Comparison of ENCODE assay signal across 9 mouse cellular contexts in the genomic region with DNA sequence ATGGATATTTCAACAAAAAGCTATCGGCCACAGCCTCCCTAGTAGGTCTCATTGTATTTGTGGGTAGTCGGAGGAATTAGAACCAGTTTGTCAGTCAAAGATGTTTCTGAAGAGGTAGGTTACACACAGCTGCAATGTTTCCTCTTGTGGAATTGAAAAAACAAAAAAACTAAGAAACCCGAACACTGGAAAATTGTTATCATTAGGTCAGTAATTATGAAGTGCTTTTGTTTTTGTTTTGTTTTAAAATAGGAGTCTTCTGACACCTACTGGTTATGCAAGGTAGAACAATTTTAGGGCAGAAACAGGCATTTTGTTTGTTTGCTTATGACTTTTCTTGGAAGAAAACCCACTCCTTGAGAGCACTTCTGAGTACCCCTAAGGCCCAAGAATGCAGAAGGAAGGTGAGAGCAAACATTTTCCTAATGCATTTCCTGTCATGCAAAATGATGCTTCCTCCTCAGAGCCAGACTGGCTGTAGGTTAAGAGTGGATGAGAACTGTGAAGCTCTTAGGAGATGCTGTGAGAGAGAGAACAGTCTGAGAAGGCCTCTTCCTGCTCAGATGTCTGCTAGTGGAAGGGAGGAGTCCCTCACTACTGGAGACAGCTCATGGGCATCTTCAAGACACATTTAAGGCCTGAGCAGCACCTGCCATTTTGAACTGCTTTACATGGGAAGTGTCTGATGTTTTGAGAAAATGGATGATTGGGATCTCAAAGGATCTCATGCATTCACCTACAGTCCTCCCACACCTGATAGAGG. TPM values are rescaled to one million over a fixed set of nuclear protein-coding genes. Genes with fewer than 3 reads are reported as not detected.
DNase-seq lines count a peak whose midpoint lies in the region; ATAC-seq and TF ChIP-seq lines count a peak whose summit lies in the region.
"Had no signal": no experiment of that assay in that cellular context is flagged by ENCODE, and none has a peak within 500 bp of the region (broad histone marks: within the 10 kb centered on the region; RNA-seq: fewer than 3 reads in every experiment).

No protein-coding gene starts in this region.

- intact Hi-C loops in left cerebral cortex, postnatal 4 days (cut with DNase I), result loop anchor here (10.0 kb wide), 1 partner anchor 1834 kb away; a partner anchor contains a TSS

- DNase-seq in heart, postnatal 4 days, result no peak
- DNase-seq in lung, postnatal 0 days (ENCODE audit: low spot score), result peak; percentile 77
- no peak for DNase-seq in lung, postnatal 4 days
- no peak for DNase-seq in left cerebral cortex, postnatal 4 days
- no peak for DNase-seq in spleen, postnatal 14 days (ENCODE audit: low spot score in 2 of 2)

- no peak overlapping the region for H3K9ac ChIP-seq in heart, embryonic 15.5 days
- H3K9ac ChIP-seq in lung, postnatal 0 days (replicated peaks; ENCODE audit: low read depth), result no peak overlapping the region
- H3K9ac ChIP-seq in forebrain, embryonic 13.5 days, result no peak overlapping the region
- H3K9ac ChIP-seq in stomach, embryonic 16.5 days (ENCODE audit: low read length), result no peak overlapping the region

- H3K27me3 ChIP-seq in heart, embryonic 15.5 days, result no peaks in the 10 kb centered on the region
- H3K27me3 ChIP-seq in lung, postnatal 0 days (replicated peaks; ENCODE audit: insufficient read depth, low read length), result no peaks in the 10 kb centered on the region
- no peaks in the 10 kb centered on the region for H3K27me3 ChIP-seq in forebrain, embryonic 13.5 days
- no peaks in the 10 kb centered on the region for H3K27me3 ChIP-seq in stomach, embryonic 16.5 days (ENCODE audit: control insufficient read depth, insufficient read depth, low read length)

- H3K27ac ChIP-seq in heart, embryonic 15.5 days, result peak overlapping the region; percentile 72
- no peak overlapping the region for H3K27ac ChIP-seq in lung, postnatal 0 days (ENCODE audit: low read length)
- H3K27ac ChIP-seq in forebrain, embryonic 13.5 days, result no peak overlapping the region
- no peak overlapping the region for H3K27ac ChIP-seq in stomach, embryonic 16.5 days (ENCODE audit: low read length)

- peaks cover 13% of the 10 kb centered on the region for H3K4me1 ChIP-seq in heart, embryonic 15.5 days (replicated peaks)
- no peaks in the 10 kb centered on the region for H3K4me1 ChIP-seq in lung, postnatal 0 days (ENCODE audit: insufficient read depth, low read depth, low read length)
- H3K4me1 ChIP-seq in forebrain, embryonic 13.5 days, result no peaks in the 10 kb centered on the region
- H3K4me1 ChIP-seq in stomach, embryonic 16.5 days (ENCODE audit: control insufficient read depth, insufficient read depth, low read length), result 0 out of 2 replicates have a peak, but pooled peaks cover 7% of the 10 kb centered on the region

- 43% methylated on average over 3 of the region's 3 CpGs for WGBS in heart, embryonic 15.5 days
- 21% methylated on average over 3 of the region's 3 CpGs for WGBS in lung, postnatal 0 days
- 53% methylated on average over 3 of the region's 3 CpGs for whole genome bisulfite sequencing in forebrain, embryonic 13.5 days
- 38% methylated on average over 3 of the region's 3 CpGs for WGBS in stomach, embryonic 16.5 days

- H3K4me3 ChIP-seq in heart, embryonic 15.5 days, result no peak overlapping the region
- no peak overlapping the region for H3K4me3 ChIP-seq in lung, postnatal 0 days (ENCODE audit: low read depth, low read length)
- H3K4me3 ChIP-seq in forebrain, embryonic 13.5 days, result no peak overlapping the region
- H3K4me3 ChIP-seq in stomach, embryonic 16.5 days (replicated peaks; ENCODE audit: low read length), result no peak overlapping the region
- H3K4me3 ChIP-seq: erythroblast, embryonic 14.5 days had no signal

- H3K36me3 ChIP-seq in heart, embryonic 15.5 days, result no peaks in the 10 kb centered on the region
- no peaks in the 10 kb centered on the region for H3K36me3 ChIP-seq in lung, postnatal 0 days (ENCODE audit: insufficient read depth, low read length)
- H3K36me3 ChIP-seq in forebrain, embryonic 13.5 days (ENCODE audit: poor library complexity, severe bottlenecking), result no peaks in the 10 kb centered on the region
- H3K36me3 ChIP-seq in stomach, embryonic 16.5 days (ENCODE audit: control insufficient read depth, insufficient read depth, low read length), result no peaks in the 10 kb centered on the region

- no peak for ATAC-seq in heart, embryonic 15.5 days (replicated peaks; ENCODE audit: insufficient number of reproducible peaks, insufficient read depth, low FRiP score, low read depth)
- ATAC-seq in lung, postnatal 0 days, result 0 out of 2 replicates have a peak, but pooled peaks have one; percentile 5
- peak; percentile 67 for ATAC-seq in forebrain, embryonic 13.5 days
- ATAC-seq in stomach, embryonic 16.5 days (ENCODE audit: insufficient read depth, low FRiP score), result no peak

- TF ChIP-seq EP300 in lung, postnatal 0 days (IDR thresholded peaks at IDR 0.05), result peak; percentile 45; the same call in 1 of the 2 replicates

- peak; percentile 69 for TF ChIP-seq CTCF in lung, postnatal 0 days (IDR thresholded peaks at IDR 0.05)

- no peaks in the 10 kb centered on the region for H3K9me3 ChIP-seq in heart, embryonic 15.5 days (replicated peaks)
- H3K9me3 ChIP-seq in lung, postnatal 0 days (ENCODE audit: low read length), result no peaks in the 10 kb centered on the region
- H3K9me3 ChIP-seq in forebrain, embryonic 13.5 days (replicated peaks), result no peaks in the 10 kb centered on the region
- H3K9me3 ChIP-seq in stomach, embryonic 16.5 days (replicated peaks; ENCODE audit: control insufficient read depth, low read length), result no peaks in the 10 kb centered on the region

- peak overlapping the region; percentile 38 for H3K4me2 ChIP-seq in heart, embryonic 15.5 days
- 0 out of 2 replicates have a peak overlapping the region, but pooled peaks have one; percentile 17 for H3K4me2 ChIP-seq in lung, postnatal 0 days (replicated peaks; ENCODE audit: low read depth, low read length)
- H3K4me2 ChIP-seq in forebrain, embryonic 13.5 days, result no peak overlapping the region
- peak overlapping the region; percentile 16; the same call in 1 of the 2 replicates for H3K4me2 ChIP-seq in stomach, embryonic 16.5 days (ENCODE audit: low read depth, low read length)

RNA-seq across cellular contexts. Expression of a gene that starts 14.9 kb away (rescaled TPM):
- polyA plus RNA-seq in heart, embryonic 15.5 days (2015; fragmentation: Nextera tagmentation; extraction: Ambion mirVana), result 9.3 and 10.0 TPM in 2 replicates
- 10 to 100 TPM; 43.2 TPM for total RNA-seq in heart, postnatal 4 days (2021)
- polyA plus RNA-seq in lung, postnatal 0 days (2015; fragmentation: Nextera tagmentation; extraction: Ambion mirVana), result 14.3 and 16.1 TPM in 2 replicates
- 1.3 and 1.5 TPM in 2 replicates for polyA plus RNA-seq in forebrain, embryonic 13.5 days (2015; fragmentation: Nextera tagmentation; extraction: Ambion mirVana)
- 14.7 and 14.8 TPM in 2 replicates for polyA plus RNA-seq in stomach, embryonic 16.5 days (2015; fragmentation: Nextera tagmentation; extraction: Ambion mirVana)
- 1 to 10 TPM; 4.9 to 5.1 TPM for total RNA-seq in left cerebral cortex, postnatal 4 days (2021)
- polyA plus RNA-seq: erythroblast, embryonic 14.5 days had no signal

RNA-seq across cellular contexts. Expression of a gene that starts 15.1 kb away (rescaled TPM):
- 25.8 and 26.1 TPM in 2 replicates for polyA plus RNA-seq in heart, embryonic 15.5 days (2015; fragmentation: Nextera tagmentation; extraction: Ambion mirVana)
- 10 to 100 TPM; 35.9 to 43.6 TPM for total RNA-seq in heart, postnatal 4 days (2021)
- polyA plus RNA-seq in lung, postnatal 0 days (2015; fragmentation: Nextera tagmentation; extraction: Ambion mirVana), result 21.7 and 26.1 TPM in 2 replicates
- polyA plus RNA-seq in forebrain, embryonic 13.5 days (2015; fragmentation: Nextera tagmentation; extraction: Ambion mirVana), result 18.3 and 19.0 TPM in 2 replicates
- 36.3 and 43.1 TPM in 2 replicates for polyA plus RNA-seq in stomach, embryonic 16.5 days (2015; fragmentation: Nextera tagmentation; extraction: Ambion mirVana)
- total RNA-seq in left cerebral cortex, postnatal 4 days (2021), result 10 to 100 TPM; 49.4 to 54.6 TPM

Comparison
In these comparisons a context has a peak if more than half of its experiments do, and no peak if none do; other contexts are left out.
1. ATAC-seq: peak in lung, postnatal 0 days (single experiment) and forebrain, embryonic 13.5 days (single experiment); none in heart, embryonic 15.5 days (single experiment) and stomach, embryonic 16.5 days (single experiment).